Mouse (Mus musculus): ENCODE measurements around the gene Mpv17l. TPM values are rescaled to one million over a fixed set of nuclear protein-coding genes. Genes with fewer than 3 reads are reported as not detected.

Mpv17l gene
- total RNA-seq, 2 experiments from 2014 or later, result 0.69 to 1.0 TPM

Other genes starting within 250 kb of the Mpv17l start
- gene Parn, start 235.0 kb upstream of the Mpv17l start, total RNA-seq (2021), result 1 to 10 TPM; 5.9 to 6.1 TPM
- gene Bfar, start 231.3 kb upstream of the Mpv17l start, total RNA-seq (2021), result 10 to 100 TPM; 29.1 to 37.1 TPM
- 1 to 10 TPM; 1.7 to 2.0 TPM for gene 3110001I22Rik, start 231.2 kb upstream of the Mpv17l start, total RNA-seq (2021)
- gene Pla2g10, start 172.2 kb upstream of the Mpv17l start, total RNA-seq (2021), result not detected
- 10 to 100 TPM; 29.9 to 30.2 TPM for gene Rrn3, start 122.5 kb upstream of the Mpv17l start, total RNA-seq (2021)
- 10 to 100 TPM; 34.1 to 37.5 TPM for gene Ntan1, start 84.3 kb upstream of the Mpv17l start, total RNA-seq (2021)
- gene Pdxdc1, start within 50 bp of the Mpv17l start, total RNA-seq (2021), result 10 to 100 TPM; 41.8 to 47.7 TPM
- gene 2900011O08Rik, start 83.4 kb downstream of the Mpv17l start, total RNA-seq (2021), result not detected
- not detected for gene Ifitm7, start 83.7 kb downstream of the Mpv17l start, total RNA-seq (2021)